Mouse (Mus musculus) thymus, postnatal 10 days (tissue): ENCODE measurements around the gene Dennd2a.

ENCODE experiments used
- DNase-seq, 2 experiments: peaks; one replicate each; pipeline ENCODE4 v3.0.0; 2021; ENCODE audit warnings: low spot score in 2 of 2

The Dennd2a gene

DNA sequence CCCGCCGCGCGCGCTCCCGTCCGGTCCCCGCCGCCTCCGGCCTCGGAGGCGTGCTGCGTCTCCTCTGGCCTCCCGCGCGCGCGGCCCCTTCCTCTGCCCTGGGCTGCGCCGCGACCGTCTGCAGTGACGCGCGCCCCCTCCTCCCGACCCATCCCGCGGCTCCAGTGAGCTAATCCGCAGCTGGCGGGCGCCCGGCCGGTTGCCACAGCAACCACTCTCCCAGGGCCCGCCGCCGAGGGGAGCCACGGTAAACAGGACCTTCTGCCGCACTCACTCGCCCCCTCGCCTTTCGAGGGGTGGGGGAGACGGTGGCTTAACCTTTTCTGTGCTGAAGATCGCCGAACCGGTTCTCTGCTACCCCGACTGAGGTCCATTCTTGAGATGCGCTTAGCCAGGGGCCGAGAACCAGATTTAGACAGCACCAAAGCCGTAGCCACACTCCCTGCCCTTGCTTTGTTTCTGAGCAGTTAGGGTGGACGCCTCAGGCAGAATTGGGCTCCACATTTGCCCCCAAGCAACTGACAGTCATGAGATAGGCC lies at the start of gene Dennd2a:
Dennd2a (minus strand) TSS at position 145 of the 539 bp plus-strand sequence.
- peak; percentile 22 to 37 for DNase-seq

DNA sequence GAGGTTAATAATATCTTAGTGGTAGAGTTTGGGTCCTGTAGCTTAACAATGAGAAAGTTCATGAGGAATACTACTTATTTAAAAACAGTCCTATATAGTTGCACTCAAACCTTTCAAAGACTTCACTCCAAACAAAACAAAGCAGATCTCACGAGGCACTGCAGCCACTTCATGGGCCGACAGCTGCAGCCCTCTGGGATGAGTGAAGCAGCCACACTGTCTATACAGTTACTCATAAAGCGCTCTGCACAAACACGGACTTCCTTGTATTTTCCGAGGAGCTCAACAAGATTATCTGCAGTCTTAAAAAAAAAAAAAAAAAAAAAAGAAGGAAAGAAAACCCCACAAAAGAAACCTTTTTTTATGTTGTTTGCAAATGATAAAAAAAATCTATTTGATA lies 49.7 kb upstream of the Dennd2a start:
- no peak for DNase-seq

DNA sequence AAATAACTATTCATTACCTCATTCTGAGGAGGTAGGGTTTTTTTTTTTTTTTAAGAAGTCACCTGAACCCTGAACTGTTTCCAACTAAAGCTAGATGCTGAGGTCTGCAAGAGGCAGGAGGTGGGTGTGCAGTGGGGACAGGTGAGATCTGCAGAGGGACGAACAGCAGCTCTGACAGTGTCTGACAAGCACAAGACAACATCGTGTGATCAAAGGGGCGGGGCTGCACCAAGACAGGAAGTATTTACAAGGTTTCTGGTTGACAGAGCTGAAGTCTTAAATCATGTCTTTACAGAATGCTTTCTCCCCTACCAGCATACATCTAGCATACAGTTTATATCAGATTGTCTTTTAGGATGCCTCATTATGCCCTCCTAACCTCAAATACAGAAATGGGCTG lies 49.2 kb upstream of the Dennd2a start:
- DNase-seq = peak; percentile 15 to 29

DNA sequence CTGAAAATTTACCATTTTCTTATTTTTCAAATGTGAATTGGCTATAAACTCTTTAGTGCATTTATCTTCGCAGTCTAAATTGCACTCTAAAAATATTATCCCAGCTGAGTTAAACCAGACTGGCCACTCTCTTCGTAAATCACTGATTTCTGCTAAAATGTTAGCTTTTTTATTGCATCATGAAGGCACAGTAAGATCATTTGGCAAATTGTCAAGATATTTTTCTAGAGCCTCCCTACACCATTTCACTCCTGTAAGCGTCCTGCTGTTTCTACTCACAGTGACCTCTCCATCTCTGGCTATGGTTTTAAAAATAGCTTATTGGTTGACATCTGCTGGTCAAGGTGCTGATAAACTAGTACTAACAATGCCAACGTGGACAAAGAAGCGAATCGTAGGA lies 48.4 kb upstream of the Dennd2a start:
- DNase-seq = no peak

DNA sequence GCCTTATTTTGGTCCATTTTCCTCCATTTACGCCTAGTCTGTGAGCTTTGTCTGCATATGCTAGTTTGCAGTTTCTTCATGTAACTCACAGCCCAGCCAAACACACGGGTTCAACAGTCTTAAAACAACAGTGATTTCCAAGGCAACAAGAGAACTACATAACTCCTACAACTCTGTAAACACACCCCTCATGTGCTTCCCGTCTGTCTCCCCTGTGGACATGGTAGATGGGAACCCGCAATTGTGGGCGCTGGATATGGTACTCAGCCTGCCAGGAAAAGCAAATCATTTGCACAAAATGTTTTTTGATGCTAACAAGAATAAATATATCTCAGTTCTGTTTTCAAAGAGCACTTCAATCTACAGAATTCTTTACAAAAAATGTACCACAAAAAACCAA lies 46.9 kb upstream of the Dennd2a start:
- no peak for DNase-seq

DNA sequence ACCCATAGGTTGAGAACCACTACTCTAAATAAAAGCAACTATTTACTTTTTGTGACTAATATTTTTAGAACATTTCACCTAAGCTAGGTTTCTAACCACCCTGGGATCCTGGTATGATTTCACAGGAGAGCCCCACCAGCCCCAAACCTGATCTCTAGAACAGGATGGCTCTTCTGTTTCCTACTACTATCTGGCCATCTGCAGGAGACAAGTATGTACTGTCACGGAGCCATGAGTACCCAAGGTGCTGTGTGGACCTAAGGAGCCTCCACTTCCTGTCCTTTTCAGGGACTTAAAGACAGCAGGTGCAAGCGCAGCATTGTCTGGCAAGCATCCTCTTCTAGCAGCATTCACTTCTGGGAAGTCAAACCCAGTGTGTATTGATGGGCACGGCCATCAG lies 44.2 kb upstream of the Dennd2a start:
- DNase-seq = no peak

DNA sequence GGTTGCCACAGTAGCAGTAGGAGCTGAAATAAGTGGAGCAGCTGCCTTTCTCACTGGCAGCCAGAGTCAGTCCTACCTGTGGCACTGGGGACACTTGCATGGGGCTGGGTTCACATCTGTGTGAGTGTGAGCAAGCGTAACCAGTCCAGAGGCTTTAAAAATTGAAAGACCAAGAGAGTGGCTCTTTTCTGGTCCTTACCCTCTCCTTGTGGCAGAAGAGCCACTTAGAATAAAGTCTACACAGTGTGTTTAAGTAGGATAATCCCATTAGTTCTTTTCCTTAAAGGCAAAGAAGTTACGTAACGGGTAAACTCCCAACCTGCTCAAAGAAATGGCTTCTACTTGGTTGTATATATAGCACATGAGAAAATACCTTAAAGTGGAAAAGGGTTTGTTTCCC lies 43.2 kb upstream of the Dennd2a start:
- no peak for DNase-seq

DNA sequence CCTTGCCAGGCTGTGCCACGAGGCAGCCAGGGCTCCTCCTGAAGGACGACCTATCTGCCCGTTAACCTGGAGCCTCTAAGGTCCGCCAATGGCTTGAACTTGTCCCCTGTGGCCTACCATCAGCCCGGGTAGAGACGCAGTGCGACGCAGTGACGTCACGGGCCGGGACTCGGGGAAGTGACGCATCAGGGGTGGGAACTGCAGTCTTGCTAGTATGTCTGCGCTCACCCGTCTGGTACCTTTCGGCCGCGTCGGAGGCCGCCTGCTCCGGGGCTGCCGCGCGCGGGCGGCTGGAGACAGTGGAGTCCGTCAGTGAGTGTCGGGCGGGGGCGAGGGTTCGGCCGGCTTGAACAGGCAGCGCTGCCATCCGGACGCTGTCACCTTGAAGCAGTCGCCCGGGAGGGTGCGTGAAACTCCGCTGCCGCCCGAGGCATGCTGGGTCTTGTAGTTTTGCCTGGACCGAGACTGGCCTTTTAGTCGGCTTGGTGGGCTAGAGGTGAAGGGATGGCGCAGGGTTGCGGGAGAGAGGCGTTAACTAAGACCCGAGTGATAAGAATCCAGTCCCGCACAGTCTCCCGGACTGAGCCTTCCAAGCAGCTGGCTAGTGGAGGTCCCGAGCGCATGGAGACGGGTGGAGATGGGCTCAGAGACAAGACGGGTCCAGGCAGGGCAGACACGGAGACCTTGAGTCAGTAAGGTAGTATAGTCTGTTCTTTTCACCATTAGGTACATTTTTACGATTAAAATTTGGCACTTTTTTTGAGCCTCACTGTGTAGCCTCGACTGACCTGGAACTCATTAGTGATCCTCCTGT lies 34.9 kb upstream of the Dennd2a start, which contains the start of gene Ndufb2:
Ndufb2 (plus strand) TSS at position 174 of the 814 bp plus-strand sequence.
- DNase-seq = peak; percentile 87

DNA sequence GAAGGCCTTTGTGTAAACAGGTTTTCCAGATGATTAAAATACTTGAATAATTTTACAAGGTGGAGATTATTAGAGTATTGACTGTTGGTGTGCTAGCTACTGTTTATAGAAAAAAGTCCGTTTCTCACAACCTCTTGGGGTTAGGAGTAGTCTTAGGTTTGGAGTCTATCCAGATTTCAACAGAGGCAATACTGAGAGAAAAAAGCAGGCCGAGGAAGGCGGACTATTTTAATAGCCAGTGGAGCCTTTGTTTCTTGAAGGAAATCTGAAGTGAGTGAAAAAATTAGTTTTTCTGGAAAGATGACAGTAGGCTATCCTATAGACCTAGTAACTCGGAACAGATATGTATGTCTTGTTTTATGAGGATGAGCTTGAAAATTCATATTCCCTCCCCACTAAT lies 33.8 kb upstream of the Dennd2a start:
- no peak for DNase-seq

DNA sequence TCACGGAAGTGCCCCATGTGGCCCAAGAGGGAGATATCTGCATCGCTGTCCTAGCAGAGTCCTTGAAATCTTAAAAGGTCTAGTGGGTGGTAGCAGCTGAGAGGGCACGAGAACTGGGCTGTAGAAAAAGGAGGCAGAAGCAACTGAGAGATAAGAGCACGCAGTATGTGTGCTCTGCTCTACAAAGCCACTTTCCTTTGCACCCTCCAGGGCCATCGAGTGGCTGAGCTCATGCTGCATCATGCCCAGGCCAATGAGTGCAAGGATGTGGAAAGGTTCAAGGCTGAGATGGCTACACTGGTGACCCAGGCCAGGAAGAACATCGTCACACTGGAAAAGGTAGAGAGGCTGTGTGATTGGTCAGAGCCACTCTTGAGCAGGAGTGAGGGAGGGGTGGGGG lies 27.9 kb upstream of the Dennd2a start, which contains the start of gene Gm42420:
Gm42420 (plus strand) TSS at position 237 of the 400 bp plus-strand sequence.
- no peak for DNase-seq

DNA sequence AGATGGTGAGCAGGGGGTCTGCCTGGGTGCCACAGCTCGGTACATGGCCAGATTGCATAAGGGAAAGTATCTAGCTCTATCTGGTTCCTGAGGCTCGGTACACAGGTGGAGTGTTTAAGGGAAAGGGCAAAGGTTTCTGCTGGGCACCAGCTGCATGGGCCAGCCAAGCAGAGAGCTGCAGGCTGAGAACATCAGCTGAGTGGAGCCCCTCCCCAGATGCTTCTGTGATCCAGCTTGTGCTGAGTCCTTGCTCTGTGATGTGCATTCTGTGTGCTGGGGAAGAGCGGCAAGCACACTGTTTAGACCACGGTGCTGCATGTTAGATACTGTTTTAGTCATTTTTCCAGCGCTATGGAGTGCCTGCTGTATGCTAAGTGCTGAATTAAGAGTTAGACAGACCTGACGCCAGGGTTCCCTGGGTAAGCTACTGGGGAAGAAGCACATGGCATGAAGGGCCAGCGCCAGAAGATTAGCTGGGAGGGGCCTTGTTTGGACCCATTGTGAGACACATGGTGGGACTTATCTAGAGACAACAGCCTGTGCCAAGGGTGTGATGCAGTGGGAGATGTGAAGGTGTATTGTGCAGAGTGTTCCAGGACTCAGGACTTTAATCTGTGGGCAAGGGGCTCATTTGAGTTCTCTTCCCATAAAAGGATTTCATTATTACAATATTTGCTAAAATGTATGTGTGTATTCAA lies 23.6 kb upstream of the Dennd2a start:
- no peak for DNase-seq

DNA sequence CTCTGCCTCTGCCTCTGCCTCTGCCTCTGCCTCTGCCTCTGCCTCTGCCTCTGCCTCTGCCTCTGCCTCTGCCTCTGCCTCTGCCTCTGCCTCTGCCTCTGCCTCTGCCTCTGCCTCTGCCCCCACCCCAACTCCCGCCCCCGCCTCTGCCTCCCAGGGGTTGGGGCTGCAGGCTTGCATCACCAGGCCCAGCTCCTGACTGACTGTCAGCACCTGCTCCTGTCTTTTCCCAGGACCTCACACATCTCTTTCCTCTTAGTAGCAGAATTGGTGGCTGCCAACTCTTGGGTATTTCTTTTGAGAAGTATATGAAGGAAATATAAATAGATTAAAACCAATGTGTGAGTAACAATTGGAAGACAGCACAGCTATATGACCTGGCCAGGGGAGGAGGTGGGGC lies 22.9 kb upstream of the Dennd2a start:
- no peak for DNase-seq

DNA sequence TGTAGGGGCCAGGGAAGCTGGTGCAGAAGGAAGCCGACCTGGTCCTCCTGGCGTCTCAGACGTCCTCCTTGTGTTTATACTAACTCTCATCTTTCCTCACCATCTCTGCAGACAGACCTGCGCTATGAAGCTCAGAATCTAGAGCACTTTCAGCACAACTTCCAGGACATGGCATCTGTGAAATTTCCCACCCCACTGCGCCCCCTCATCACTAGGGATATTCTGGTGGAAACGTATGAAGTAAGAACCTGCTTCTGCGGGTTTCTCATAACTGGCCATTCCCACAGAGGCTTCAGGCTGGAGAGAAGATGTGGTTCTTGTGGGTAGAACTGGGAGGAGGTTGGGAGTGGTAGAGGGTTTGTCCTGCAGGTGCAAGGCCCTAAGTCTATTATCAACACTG lies 21.9 kb upstream of the Dennd2a start:
- no peak for DNase-seq

DNA sequence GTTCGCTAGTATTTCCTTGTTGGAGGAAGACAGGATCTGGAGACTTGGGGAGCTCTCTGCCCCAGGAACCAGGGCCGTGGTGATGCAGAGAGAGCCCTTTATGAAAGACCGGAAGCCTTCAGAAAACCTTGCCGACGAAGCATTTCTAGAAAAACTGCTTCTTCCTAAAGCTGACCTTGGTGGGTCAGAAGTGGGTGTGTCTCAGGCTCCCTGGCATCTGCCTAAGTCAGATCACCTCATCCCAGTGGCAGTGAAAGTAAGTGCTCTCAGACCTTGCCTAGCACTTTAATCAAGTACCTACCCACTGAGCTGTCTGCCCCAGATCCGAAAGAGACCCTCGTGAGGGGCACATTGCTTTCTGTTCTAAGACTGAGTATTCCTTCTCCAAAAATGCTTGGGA lies 17.3 kb upstream of the Dennd2a start:
- DNase-seq = no peak

DNA sequence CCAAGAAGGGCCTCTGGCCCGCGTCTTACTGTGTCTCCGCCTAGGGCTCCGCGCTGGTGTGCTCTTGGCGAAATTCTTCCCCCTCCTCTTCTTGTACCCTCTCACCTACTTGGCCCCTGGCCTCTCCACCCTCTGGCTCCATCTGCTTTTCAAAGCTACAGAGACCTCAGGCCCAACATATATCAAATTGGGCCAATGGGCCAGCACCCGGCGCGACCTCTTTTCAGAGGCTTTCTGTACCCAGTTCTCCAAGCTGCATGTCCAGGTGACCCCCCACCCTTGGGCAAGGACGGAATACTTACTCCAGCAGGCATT lies 16.8 kb upstream of the Dennd2a start:
- DNase-seq = peak in 1 of 2 experiments; percentile 16

DNA sequence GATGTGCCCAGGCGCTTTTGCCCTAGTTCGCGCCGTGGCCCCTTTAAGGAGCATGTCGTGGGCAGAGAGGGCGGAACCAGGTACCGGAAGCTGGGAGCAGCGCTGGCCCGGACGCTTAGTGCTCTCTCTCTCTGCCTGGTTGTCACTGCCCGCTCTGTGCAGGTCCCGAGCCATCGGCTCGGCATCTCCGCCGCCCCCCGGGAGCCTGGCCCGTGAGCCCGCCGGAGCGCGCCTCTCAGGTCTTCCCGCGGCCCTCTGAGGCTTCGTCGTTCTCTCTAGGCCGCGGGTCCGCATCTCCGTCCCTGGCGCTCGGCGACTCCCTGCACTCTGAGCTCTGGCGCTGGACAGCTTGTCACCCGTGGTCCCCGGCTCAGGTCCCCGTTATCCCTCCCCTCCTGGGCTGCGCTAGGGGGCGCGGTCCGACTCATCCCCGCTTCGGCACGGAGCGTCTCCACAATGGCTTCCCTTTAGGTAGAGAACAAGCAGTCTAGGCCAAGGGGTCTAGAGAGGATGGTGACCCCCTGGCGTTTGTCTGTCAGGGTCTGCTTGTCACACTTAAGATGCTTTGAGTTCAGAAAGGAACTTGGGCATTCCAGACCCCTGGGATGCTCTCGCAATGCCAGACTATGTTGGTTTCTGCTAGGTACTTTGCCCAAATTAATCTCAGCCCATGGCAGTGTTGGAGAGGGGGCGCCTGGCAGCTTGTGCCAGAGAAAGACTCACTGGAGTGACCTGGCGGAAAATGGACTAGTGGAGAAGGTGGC lies 16.3 kb upstream of the Dennd2a start, which contains the start of gene Adck2:
Adck2 (plus strand) TSS at position 83 of the 764 bp plus-strand sequence.
- peak; percentile 66 to 74 for DNase-seq

DNA sequence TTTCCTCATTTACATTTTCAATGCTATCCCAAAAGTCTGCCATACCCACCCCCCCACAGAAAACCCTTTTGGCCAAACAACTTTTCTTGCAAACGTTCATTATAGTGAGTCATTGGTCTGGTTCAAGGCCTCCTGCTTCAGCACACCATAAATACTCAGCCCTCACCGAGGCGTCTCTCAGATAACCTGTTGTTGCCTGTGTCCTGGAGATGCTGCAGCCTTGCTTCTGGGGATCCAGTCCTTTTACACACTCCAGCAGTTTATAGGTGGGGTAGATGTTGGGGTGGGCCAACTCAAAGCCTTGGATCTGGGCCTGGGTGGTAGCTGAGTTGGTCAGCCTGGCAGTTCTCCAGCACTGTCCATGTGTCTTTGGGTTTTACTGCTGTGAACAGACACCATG lies 12.8 kb upstream of the Dennd2a start:
- no peak for DNase-seq

DNA sequence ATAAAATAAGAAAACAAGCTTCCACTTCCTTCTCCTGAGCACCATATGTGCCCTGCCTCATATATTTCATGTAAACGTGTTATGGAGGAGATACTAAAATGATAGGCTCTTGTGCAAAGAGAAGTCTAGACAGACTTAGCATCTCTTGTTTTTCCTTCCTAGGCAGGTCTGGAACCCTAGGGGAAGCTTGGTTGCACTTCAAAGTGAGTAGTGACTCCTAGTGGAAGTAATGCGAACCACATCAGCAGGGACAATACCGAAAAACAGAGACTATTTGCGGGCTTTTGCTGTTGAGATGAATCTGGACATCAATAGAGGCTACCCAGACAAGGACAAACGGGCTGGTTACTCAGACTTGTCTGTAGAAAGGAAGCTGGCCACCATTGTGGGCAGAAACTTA lies 9.9 kb upstream of the Dennd2a start:
- DNase-seq = peak in 1 of 2 experiments; percentile 36

DNA sequence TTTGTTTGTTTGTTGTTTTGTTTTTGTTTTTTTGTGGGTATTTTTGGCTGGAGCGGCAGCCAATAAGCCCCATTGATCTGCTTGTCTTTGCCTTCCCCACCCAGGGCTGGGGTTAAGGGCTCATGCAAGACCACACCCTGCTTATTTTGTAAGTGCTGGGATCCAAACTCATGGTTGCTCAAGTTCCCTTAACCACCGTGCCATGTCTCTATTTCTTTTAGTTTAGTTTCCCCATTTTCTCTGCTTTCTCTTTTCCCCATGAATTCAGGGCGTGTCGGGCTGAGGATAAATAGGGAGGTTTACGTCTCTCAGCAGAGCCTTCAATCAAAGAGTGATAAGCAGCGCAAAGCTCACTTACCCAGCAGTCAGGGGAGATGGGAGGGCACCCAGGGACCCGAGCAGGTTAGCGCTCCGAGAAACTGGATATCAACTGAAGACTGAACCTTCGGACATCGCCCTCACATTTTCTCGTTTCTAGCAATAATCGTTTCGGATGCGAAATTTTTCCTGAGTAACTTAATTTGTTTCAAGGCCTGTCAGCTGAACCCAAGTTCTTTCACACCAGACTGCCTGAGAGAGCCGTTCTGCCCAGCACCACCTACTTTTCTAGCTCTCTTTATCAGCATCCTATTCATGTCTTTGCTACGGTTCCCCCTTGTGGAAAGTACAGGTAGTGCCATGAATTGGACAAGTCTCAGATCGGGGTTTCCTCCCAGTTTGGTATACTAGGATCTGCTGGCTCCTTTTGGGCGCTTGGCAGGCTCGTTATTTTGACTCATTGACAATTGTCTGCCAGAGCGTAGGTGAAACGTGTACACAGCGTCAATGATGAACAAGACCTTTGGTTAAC lies 4.7 kb upstream of the Dennd2a start:
- peak; percentile 53 to 73 for DNase-seq

DNA sequence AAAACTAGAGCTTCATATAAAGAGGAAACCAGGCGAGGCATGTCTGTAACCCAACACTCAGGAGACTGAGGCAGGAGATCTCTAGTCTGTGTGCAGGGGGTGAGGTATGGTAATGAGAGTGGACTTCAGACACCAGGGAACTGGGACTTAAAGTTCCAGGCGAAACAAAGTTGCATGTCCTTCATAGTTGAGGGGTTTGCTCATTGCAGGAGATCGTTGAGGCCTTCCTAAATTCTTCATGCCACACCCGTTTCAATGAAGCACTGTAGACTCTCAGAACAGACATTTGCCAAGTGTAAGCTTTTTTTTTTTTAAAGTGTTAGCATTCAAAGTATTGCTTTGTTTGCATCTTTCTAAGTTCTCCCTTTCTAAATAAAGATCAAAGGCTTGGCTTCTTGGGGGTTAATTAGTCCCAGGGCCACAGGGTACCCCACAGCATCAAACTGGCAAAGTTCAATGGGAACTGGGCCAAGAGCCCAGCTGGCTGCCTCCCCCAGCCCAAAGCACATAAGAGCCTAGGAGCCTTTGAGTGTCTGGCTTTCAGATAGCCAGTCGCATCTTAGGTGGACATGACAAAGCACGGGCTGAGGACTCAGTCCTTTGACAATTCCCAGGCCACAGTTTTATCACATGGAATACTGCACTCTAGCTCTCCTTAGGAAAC lies 1.7 kb upstream of the Dennd2a start:
- DNase-seq = no peak
